ENCODE assay signal across 13 mouse cellular contexts in the genomic region with DNA sequence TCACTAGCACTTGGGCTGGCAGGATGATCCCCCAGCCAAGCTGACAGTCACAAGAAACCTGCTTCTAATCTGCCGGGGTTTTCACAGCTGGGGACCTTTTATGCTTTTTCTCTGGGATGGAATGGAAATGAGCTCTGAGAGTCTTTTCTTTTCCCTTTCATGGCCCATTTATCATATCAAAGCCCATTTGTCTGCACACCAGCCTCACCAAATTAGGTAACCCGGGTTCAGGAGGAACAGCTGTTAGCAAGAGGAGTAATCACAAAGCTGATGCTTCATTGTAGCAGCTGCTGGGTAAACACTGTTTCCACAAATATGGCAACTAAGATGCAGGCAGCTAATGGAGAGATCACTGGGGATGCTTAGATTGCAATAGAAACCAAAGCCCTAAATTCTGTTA. TPM values are rescaled to one million over a fixed set of nuclear protein-coding genes. Genes with fewer than 3 reads are reported as not detected.
DNase-seq lines count a peak whose midpoint lies in the region; ATAC-seq lines count a peak whose summit lies in the region.
"Had no signal": no experiment of that assay in that cellular context is flagged by ENCODE, and none has a peak within 500 bp of the region (broad histone marks: within the 10 kb centered on the region; RNA-seq: fewer than 3 reads in every experiment).

No protein-coding gene starts in this region.

- no peak overlapping the region for H3K4me3 ChIP-seq in embryonic facial prominence, embryonic 14.5 days (ENCODE audit: low read depth, low read length)
- no peak overlapping the region for H3K4me3 ChIP-seq in hindbrain, embryonic 15.5 days
- H3K4me3 ChIP-seq in neural tube, embryonic 14.5 days (ENCODE audit: low read depth, low read length) = no peak overlapping the region
- H3K4me3 ChIP-seq: heart, embryonic 10.5 days; limb, embryonic 12.5 days; myocyte had no signal

- H3K36me3 ChIP-seq in embryonic facial prominence, embryonic 14.5 days (ENCODE audit: control insufficient read depth, insufficient read depth, low read length) = no peaks in the 10 kb centered on the region
- H3K36me3 ChIP-seq in hindbrain, embryonic 15.5 days = no peaks in the 10 kb centered on the region
- no peaks in the 10 kb centered on the region for H3K36me3 ChIP-seq in neural tube, embryonic 14.5 days (ENCODE audit: control insufficient read depth, insufficient read depth, low read length)
- H3K36me3 ChIP-seq: G1E; heart, embryonic 10.5 days; limb, embryonic 12.5 days had no signal

- ATAC-seq in frontal cortex, adult (ENCODE audit: low TSS enrichment) = 0 out of 2 replicates have a peak, but pooled peaks have one; percentile 34
- ATAC-seq in embryonic facial prominence, embryonic 14.5 days (ENCODE audit: low read depth) = no peak; the same call in 1 of the 2 replicates
- ATAC-seq in hindbrain, embryonic 15.5 days (ENCODE audit: low FRiP score, low read depth) = no peak; the same call in 1 of the 2 replicates
- ATAC-seq in neural tube, embryonic 14.5 days (ENCODE audit: low read depth) = no peak

- no peak for DNase-seq in frontal cortex, postnatal 10 days (ENCODE audit: low spot score in 2 of 2)
- peak; percentile 53 for DNase-seq in embryonic facial prominence, embryonic 14.5 days (ENCODE audit: low spot score)
- DNase-seq in layer of hippocampus, adult 11-12 months (ENCODE audit: low spot score) = no peak
- DNase-seq in cerebellum, adult 9-10 months = no peak
- no peak for DNase-seq in ovary, postnatal 10 days (ENCODE audit: low spot score)
- DNase-seq: right cerebral cortex, postnatal 14 days had no signal

- H3K4me1 ChIP-seq in embryonic facial prominence, embryonic 14.5 days (ENCODE audit: control insufficient read depth, insufficient read depth, low read length) = no peaks in the 10 kb centered on the region
- peaks cover 14% of the 10 kb centered on the region for H3K4me1 ChIP-seq in hindbrain, embryonic 15.5 days (replicated peaks)
- H3K4me1 ChIP-seq in neural tube, embryonic 14.5 days (ENCODE audit: control insufficient read depth, insufficient read depth, low read length) = peaks cover 11% of the 10 kb centered on the region
- H3K4me1 ChIP-seq: heart, embryonic 10.5 days had no signal

- WGBS in embryonic facial prominence, embryonic 14.5 days = 0% methylated on average over 2 of the region's 2 CpGs
- 0% methylated on average over 2 of the region's 2 CpGs for WGBS in hindbrain, embryonic 15.5 days
- WGBS in neural tube, embryonic 14.5 days = 4% methylated on average over 2 of the region's 2 CpGs

- H3K9me3 ChIP-seq in embryonic facial prominence, embryonic 14.5 days (ENCODE audit: control insufficient read depth, low read length) = no peaks in the 10 kb centered on the region
- H3K9me3 ChIP-seq in hindbrain, embryonic 15.5 days = no peaks in the 10 kb centered on the region
- no peaks in the 10 kb centered on the region for H3K9me3 ChIP-seq in neural tube, embryonic 14.5 days (ENCODE audit: control insufficient read depth, low read length)
- H3K9me3 ChIP-seq: heart, embryonic 10.5 days had no signal

- H3K9ac ChIP-seq in embryonic facial prominence, embryonic 14.5 days (ENCODE audit: low read depth, low read length) = no peak overlapping the region
- no peak overlapping the region for H3K9ac ChIP-seq in hindbrain, embryonic 15.5 days
- H3K9ac ChIP-seq in neural tube, embryonic 14.5 days (replicated peaks; ENCODE audit: low read depth, low read length) = no peak overlapping the region
- H3K9ac ChIP-seq: limb, embryonic 12.5 days had no signal

- H3K27me3 ChIP-seq in embryonic facial prominence, embryonic 14.5 days (replicated peaks; ENCODE audit: control insufficient read depth, insufficient read depth, low read length) = no peaks in the 10 kb centered on the region
- H3K27me3 ChIP-seq in hindbrain, embryonic 15.5 days = no peaks in the 10 kb centered on the region
- no peaks in the 10 kb centered on the region for H3K27me3 ChIP-seq in neural tube, embryonic 14.5 days (ENCODE audit: control insufficient read depth, insufficient read depth, low read length)
- H3K27me3 ChIP-seq: limb, embryonic 12.5 days had no signal

- no peak overlapping the region for H3K4me2 ChIP-seq in embryonic facial prominence, embryonic 14.5 days (ENCODE audit: low read depth, low read length)
- H3K4me2 ChIP-seq in hindbrain, embryonic 15.5 days = no peak overlapping the region
- H3K4me2 ChIP-seq in neural tube, embryonic 14.5 days (ENCODE audit: low read depth, low read length) = no peak overlapping the region
- H3K4me2 ChIP-seq: limb, embryonic 12.5 days had no signal

- H3K27ac ChIP-seq in embryonic facial prominence, embryonic 14.5 days (replicated peaks; ENCODE audit: low read depth, low read length) = no peak overlapping the region
- H3K27ac ChIP-seq in hindbrain, embryonic 15.5 days (replicated peaks) = peak overlapping the region; percentile 60
- H3K27ac ChIP-seq in neural tube, embryonic 14.5 days (ENCODE audit: low read depth, low read length) = peak overlapping the region; percentile 52
- H3K27ac ChIP-seq: heart, embryonic 10.5 days; limb, embryonic 12.5 days had no signal

RNA-seq across cellular contexts. Expression of gene Nudt7, which starts 17.3 kb away (rescaled TPM):
- polyA plus RNA-seq in embryonic facial prominence, embryonic 14.5 days (2014; fragmentation: Nextera tagmentation; extraction: Ambion mirVana) = 12.0 and 15.1 TPM in 2 replicates
- 5.5 and 7.5 TPM in 2 replicates for polyA plus RNA-seq in hindbrain, embryonic 15.5 days (2015; fragmentation: Nextera tagmentation; extraction: Ambion mirVana)
- 3.8 and 4.5 TPM in 2 replicates for polyA plus RNA-seq in neural tube, embryonic 14.5 days (2014; fragmentation: Nextera tagmentation; extraction: Ambion mirVana)
- polyA plus RNA-seq: G1E, myocyte had no signal
